Comparison of ENCODE assay signal across 9 mouse cellular contexts in genomic region chr7:109528356-109528755, GRCm38 (mm10). TPM values are rescaled to one million over a fixed set of nuclear protein-coding genes. Genes with fewer than 3 reads are reported as not detected.
DNase-seq lines count a peak whose midpoint lies in the region; ATAC-seq and TF ChIP-seq lines count a peak whose summit lies in the region.
"Had no signal": no experiment of that assay in that cellular context is flagged by ENCODE, and none has a peak within 500 bp of the region (broad histone marks: within the 10 kb centered on the region; RNA-seq: fewer than 3 reads in every experiment).

No protein-coding gene starts in this region.

- peaks cover 59% of the 10 kb centered on the region for H3K36me3 ChIP-seq in hindbrain, embryonic 12.5 days
- peaks cover 80% of the 10 kb centered on the region for H3K36me3 ChIP-seq in limb, embryonic 14.5 days (ENCODE audit: control insufficient read depth, insufficient read depth, low read length)
- peaks cover 14% of the 10 kb centered on the region for H3K36me3 ChIP-seq in midbrain, embryonic 16.5 days (ENCODE audit: control insufficient read depth, insufficient read depth, low read length)

- H3K9ac ChIP-seq in hindbrain, embryonic 12.5 days: no peak overlapping the region
- H3K9ac ChIP-seq in limb, embryonic 14.5 days (ENCODE audit: low read depth, low read length, severe bottlenecking): no peak overlapping the region
- no peak overlapping the region for H3K9ac ChIP-seq in midbrain, embryonic 16.5 days (ENCODE audit: low read depth, low read length)
- H3K9ac ChIP-seq: limb, embryonic 12.5 days had no signal

- no peak for TF ChIP-seq POLR2A in limb, embryonic 14.5 days (IDR thresholded peaks at IDR 0.05; ENCODE audit: borderline replicate concordance, extremely low read depth, insufficient read depth, insufficient read length)

- H3K4me2 ChIP-seq in hindbrain, embryonic 12.5 days (replicated peaks): no peak overlapping the region
- H3K4me2 ChIP-seq in limb, embryonic 14.5 days (replicated peaks; ENCODE audit: low read depth, low read length, severe bottlenecking): no peak overlapping the region
- H3K4me2 ChIP-seq in midbrain, embryonic 16.5 days (ENCODE audit: low read length): no peak overlapping the region
- H3K4me2 ChIP-seq: limb, embryonic 12.5 days had no signal

- H3K4me3 ChIP-seq in gastrocnemius, adult 2 months: no peak overlapping the region
- H3K4me3 ChIP-seq in hindbrain, embryonic 12.5 days: no peak overlapping the region
- H3K4me3 ChIP-seq in limb, embryonic 14.5 days (replicated peaks; ENCODE audit: low read length): no peak overlapping the region
- no peak overlapping the region for H3K4me3 ChIP-seq in midbrain, embryonic 16.5 days (ENCODE audit: low read depth, low read length)
- H3K4me3 ChIP-seq: limb, embryonic 12.5 days had no signal

- no peaks in the 10 kb centered on the region for H3K9me3 ChIP-seq in hindbrain, embryonic 12.5 days (replicated peaks)
- H3K9me3 ChIP-seq in limb, embryonic 14.5 days (ENCODE audit: control insufficient read depth, low read length): no peaks in the 10 kb centered on the region
- no peaks in the 10 kb centered on the region for H3K9me3 ChIP-seq in midbrain, embryonic 16.5 days (replicated peaks; ENCODE audit: control insufficient read depth, low read length, poor library complexity, severe bottlenecking)
- H3K9me3 ChIP-seq: limb, embryonic 12.5 days had no signal

- intact Hi-C loops in gastrocnemius, adult 2 months (cut with DNase I): loop anchor here (1.0 to 10.0 kb wide), 4 partner anchors 90 to 366 kb away; partner anchors contain the start of genes Akip1 and St5

- no peaks in the 10 kb centered on the region for H3K4me1 ChIP-seq in hindbrain, embryonic 12.5 days
- H3K4me1 ChIP-seq in limb, embryonic 14.5 days (ENCODE audit: control insufficient read depth, insufficient read depth, low read length): no peaks in the 10 kb centered on the region
- no peaks in the 10 kb centered on the region for H3K4me1 ChIP-seq in midbrain, embryonic 16.5 days (ENCODE audit: control insufficient read depth, insufficient read depth, low read length)
- H3K4me1 ChIP-seq: limb, embryonic 12.5 days had no signal

- H3K27me3 ChIP-seq in hindbrain, embryonic 12.5 days: no peaks in the 10 kb centered on the region
- no peaks in the 10 kb centered on the region for H3K27me3 ChIP-seq in limb, embryonic 14.5 days (ENCODE audit: control insufficient read depth, insufficient read depth, low read length)
- no peaks in the 10 kb centered on the region for H3K27me3 ChIP-seq in midbrain, embryonic 16.5 days (ENCODE audit: control insufficient read depth, insufficient read depth, low read depth, low read length)
- H3K27me3 ChIP-seq: limb, embryonic 12.5 days had no signal

- peak; percentile 87 for TF ChIP-seq CTCF in gastrocnemius, adult 2 months (IDR thresholded peaks at IDR 0.05)

- peak; percentile 42; the same call in 1 of the 2 replicates for ATAC-seq in hindbrain, embryonic 12.5 days (ENCODE audit: low FRiP score)
- ATAC-seq in limb, embryonic 14.5 days (ENCODE audit: low FRiP score, low read depth): 0 out of 2 replicates have a peak, but pooled peaks have one; percentile 21
- peak; percentile 73; the same call in 1 of the 2 replicates for ATAC-seq in midbrain, embryonic 16.5 days

- WGBS in hindbrain, embryonic 12.5 days: 19% methylated on average over 3 of the region's 3 CpGs
- WGBS in limb, embryonic 14.5 days: 11% methylated on average over 3 of the region's 3 CpGs
- 19% methylated on average over 3 of the region's 3 CpGs for WGBS in midbrain, embryonic 16.5 days

- peak overlapping the region; percentile 69 for H3K27ac ChIP-seq in gastrocnemius, adult 2 months
- no peak overlapping the region for H3K27ac ChIP-seq in hindbrain, embryonic 12.5 days
- H3K27ac ChIP-seq in limb, embryonic 14.5 days (replicated peaks; ENCODE audit: low read depth, low read length): no peak overlapping the region
- H3K27ac ChIP-seq in midbrain, embryonic 16.5 days (ENCODE audit: low read length): no peak overlapping the region
- H3K27ac ChIP-seq: limb, embryonic 12.5 days had no signal

- DNase-seq in right cerebral cortex, postnatal 4 days: peak; percentile 59
- no peak for DNase-seq in right cerebral cortex, postnatal 36 days (ENCODE audit: low spot score in 2 of 2)
- DNase-seq in cerebellum, adult 9-10 months: peak; percentile 55
- DNase-seq in gastrocnemius, adult 2 months: peak; percentile 75
- peak; percentile 36 for DNase-seq in limb, embryonic 14.5 days (ENCODE audit: low spot score)
- DNase-seq in frontal cortex, postnatal 25 days (ENCODE audit: low spot score in 2 of 2): no peak

RNA-seq across cellular contexts. Expression of gene Rpl27a, which starts 9.4 kb away (rescaled TPM):
- total RNA-seq in gastrocnemius, adult 2 months (2021): 100 to 1,000 TPM in 1 of 2 experiments, 10 to 100 TPM in 1; 78.8 to 109 TPM
- 86.2 and 98.4 TPM in 2 replicates for polyA plus RNA-seq in hindbrain, embryonic 12.5 days (2016; fragmentation: Nextera tagmentation; extraction: Ambion mirVana)
- 705 and 923 TPM in 2 replicates for polyA plus RNA-seq in limb, embryonic 14.5 days (2012; rRNA removed)
- 161 and 165 TPM in 2 replicates for polyA plus RNA-seq in limb, embryonic 14.5 days (2014; fragmentation: Nextera tagmentation; extraction: Ambion mirVana)
- polyA plus RNA-seq in midbrain, embryonic 16.5 days (2015; fragmentation: Nextera tagmentation; extraction: Ambion mirVana): 73.6 and 75.9 TPM in 2 replicates

RNA-seq across cellular contexts. Expression of gene Trim66, which starts 20.4 kb away (rescaled TPM):
- total RNA-seq in gastrocnemius, adult 2 months (2021): under 1 TPM; 0.17 to 0.23 TPM
- 0.08 and 0.12 TPM in 2 replicates for polyA plus RNA-seq in hindbrain, embryonic 12.5 days (2016; fragmentation: Nextera tagmentation; extraction: Ambion mirVana)
- 0.11 and 0.13 TPM in 2 replicates for polyA plus RNA-seq in limb, embryonic 14.5 days (2012; rRNA removed)
- 0.04 TPM in 2 replicates for polyA plus RNA-seq in limb, embryonic 14.5 days (2014; fragmentation: Nextera tagmentation; extraction: Ambion mirVana)
- 1.6 and 1.7 TPM in 2 replicates for polyA plus RNA-seq in midbrain, embryonic 16.5 days (2015; fragmentation: Nextera tagmentation; extraction: Ambion mirVana)

Comparison
In these comparisons a context has a peak if more than half of its experiments do, and no peak if none do; other contexts are left out.
1. DNase-seq: peak in right cerebral cortex, postnatal 4 days (single experiment), cerebellum, adult 9-10 months (single experiment), gastrocnemius, adult 2 months (single experiment) and limb, embryonic 14.5 days (single experiment); none in right cerebral cortex, postnatal 36 days (0 of 2) and frontal cortex, postnatal 25 days (0 of 2).
2. ATAC-seq: peak in every context shown above with its lines; median percentile 73 in midbrain, embryonic 16.5 days; 42 in hindbrain, embryonic 12.5 days; 21 in limb, embryonic 14.5 days.